12 mouse cellular contexts compared by ENCODE assay signal in the genomic region with DNA sequence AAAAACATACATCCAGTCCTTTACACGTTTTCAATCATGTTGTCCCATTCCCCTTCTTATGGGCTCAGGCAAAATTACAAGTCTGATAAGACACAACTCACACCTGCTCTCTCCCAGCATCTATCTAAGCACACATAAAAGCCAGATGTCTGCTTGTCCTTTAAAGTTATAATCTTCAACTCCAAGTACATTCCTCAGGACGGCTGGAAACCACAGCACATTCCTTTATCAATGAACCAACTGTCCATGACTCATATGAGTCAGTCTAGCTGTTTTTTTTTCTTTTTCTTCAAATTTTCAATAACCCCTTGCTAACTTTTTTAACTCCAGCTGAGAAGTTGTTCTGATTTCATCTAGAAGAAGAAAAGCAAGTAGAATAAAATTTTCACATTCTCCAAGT.
"Had no signal": no experiment of that assay in that cellular context is flagged by ENCODE, and none has a peak within 500 bp of the region (broad histone marks: within the 10 kb centered on the region; RNA-seq: fewer than 3 reads in every experiment).

No protein-coding gene starts in this region.

- H3K27ac ChIP-seq: kidney, embryonic 15.5 days; limb, embryonic 13.5 days; liver, embryonic 12.5 days; macrophage; midbrain, embryonic 12.5 days had no signal

- H3K9me3 ChIP-seq: kidney, embryonic 15.5 days; limb, embryonic 13.5 days; liver, embryonic 12.5 days; midbrain, embryonic 12.5 days had no signal

- H3K9ac ChIP-seq: kidney, embryonic 15.5 days; limb, embryonic 13.5 days; liver, embryonic 12.5 days; lung, embryonic 14.5 days; midbrain, embryonic 12.5 days had no signal

- DNase-seq: kidney, adult 18-20 months; kidney, postnatal 14 days; lung, embryonic 14.5 days; lung, postnatal 10 days; right cerebral cortex, postnatal 14 days; thymus, postnatal 4 days had no signal

- ATAC-seq: liver, embryonic 12.5 days; midbrain, embryonic 16.5 days had no signal

- H3K27me3 ChIP-seq: kidney, embryonic 15.5 days; limb, embryonic 13.5 days; liver, embryonic 12.5 days; midbrain, embryonic 12.5 days had no signal

- H3K36me3 ChIP-seq: kidney, embryonic 15.5 days; limb, embryonic 13.5 days; liver, embryonic 12.5 days; midbrain, embryonic 12.5 days had no signal

- H3K4me1 ChIP-seq: liver, embryonic 12.5 days; midbrain, embryonic 12.5 days had no signal

- H3K4me3 ChIP-seq: kidney, embryonic 15.5 days; limb, embryonic 13.5 days; liver, embryonic 12.5 days; midbrain, embryonic 12.5 days had no signal

- H3K4me2 ChIP-seq: kidney, embryonic 15.5 days; limb, embryonic 13.5 days; liver, embryonic 12.5 days; lung, embryonic 14.5 days; midbrain, embryonic 12.5 days had no signal
